Mouse (Mus musculus): ENCODE data around the gene Prkce. TPM values are rescaled to one million over a fixed set of nuclear protein-coding genes. Genes with fewer than 3 reads are reported as not detected.

Prkce gene
- polyA plus RNA-seq, 1 experiment, result 9.6 TPM

DNA sequence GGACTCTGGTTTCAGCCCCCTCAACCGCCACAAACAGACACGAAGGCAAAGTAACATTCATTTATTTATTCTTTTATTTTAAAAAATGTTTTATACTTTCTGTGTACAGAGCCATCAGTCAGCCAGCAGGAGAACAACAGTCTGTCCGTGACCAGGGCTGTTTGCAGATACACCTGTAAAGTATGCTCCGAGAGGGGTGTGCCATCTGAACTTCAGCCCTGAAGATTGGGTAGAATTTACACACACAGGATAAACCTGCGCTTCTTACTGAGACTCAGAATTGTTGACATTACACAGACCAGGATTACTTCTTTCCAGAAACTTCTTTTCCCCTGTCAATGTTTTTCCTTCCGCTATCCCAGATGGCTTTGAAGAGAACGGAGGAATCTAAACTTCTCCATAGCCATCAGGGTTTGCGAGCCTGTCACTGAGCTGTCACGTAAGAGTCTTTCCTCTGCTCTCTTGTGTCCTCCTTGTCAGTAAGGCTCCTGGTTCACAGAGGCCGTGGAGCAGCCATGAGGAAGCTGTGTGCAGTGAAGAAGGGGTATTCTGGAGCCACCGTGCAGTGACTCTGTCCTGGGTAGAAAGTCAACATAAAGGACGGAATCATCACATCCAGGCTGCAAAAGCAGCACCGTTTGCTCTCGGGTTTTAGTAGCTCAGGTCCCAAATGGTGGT lies 286.2 kb downstream of the Prkce start:
- H3K4me1 ChIP-seq (ENCODE audit: control insufficient read depth, insufficient read depth, low read length), result peaks cover 6% of the 10 kb centered on the region; the same call in 1 of the 2 replicates
- no peak overlapping the region for H3K4me3 ChIP-seq (ENCODE audit: insufficient read depth, low read length)
- TF ChIP-seq POLR2A (IDR thresholded peaks at IDR 0.05; ENCODE audit: low read depth, low read length), result no peak
- TF ChIP-seq CTCF (IDR thresholded peaks at IDR 0.05; ENCODE audit: borderline replicate concordance, insufficient read depth, low read length), result no peak
- H3K27ac ChIP-seq (ENCODE audit: insufficient read depth, low read length), result no peak overlapping the region

DNA sequence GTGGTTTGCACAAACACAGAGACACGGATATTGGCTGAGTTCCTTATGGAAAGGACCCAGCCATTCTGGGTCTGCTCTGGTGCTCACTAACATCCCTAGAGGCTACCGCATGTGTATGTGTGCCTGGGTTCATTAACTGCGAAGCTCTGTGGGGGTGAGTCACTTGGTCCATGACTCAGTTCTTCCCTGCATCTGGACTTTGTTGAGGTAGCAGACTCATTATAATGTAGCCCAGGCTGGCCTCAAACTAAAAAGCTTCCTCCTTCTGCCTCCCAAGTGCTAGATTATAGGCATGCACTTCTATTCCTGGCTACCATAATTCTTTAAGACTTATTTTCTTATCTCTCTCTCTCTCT lies 286.7 kb downstream of the Prkce start:
- Histone ChIP-seq H3K4me3 (ENCODE audit: insufficient read depth, low read length) (no peak overlapping the region), H3K27ac (ENCODE audit: insufficient read depth, low read length) (no peak overlapping the region), H3K4me1 (ENCODE audit: control insufficient read depth, insufficient read depth, low read length) (peaks cover 6% of the 10 kb centered on the region; the same call in 1 of the 2 replicates)
- no peak for TF ChIP-seq POLR2A (IDR thresholded peaks at IDR 0.05; ENCODE audit: low read depth, low read length)
- no peak for TF ChIP-seq CTCF (IDR thresholded peaks at IDR 0.05; ENCODE audit: borderline replicate concordance, insufficient read depth, low read length)

DNA sequence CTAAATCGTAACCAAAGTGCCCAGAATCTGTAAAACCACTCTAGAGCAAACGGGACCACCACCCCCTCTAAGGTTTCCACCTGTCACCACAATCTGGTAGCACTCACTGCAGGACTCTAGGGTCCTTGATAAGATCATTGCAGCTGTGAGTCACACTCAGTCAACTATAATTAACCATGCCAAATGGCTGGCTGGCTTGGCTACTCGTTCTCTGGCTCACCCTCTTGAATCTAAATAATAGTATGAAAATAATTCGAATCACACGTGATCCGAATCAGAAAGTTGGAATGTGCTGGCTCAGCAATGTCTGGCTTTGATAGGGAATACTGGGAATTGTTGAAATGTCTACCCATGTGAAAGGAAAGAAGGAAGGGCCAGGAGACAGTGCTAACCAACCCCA lies 288.9 kb downstream of the Prkce start:
- H3K4me1 ChIP-seq (ENCODE audit: control insufficient read depth, insufficient read depth, low read length), result peaks cover 6% of the 10 kb centered on the region; the same call in 1 of the 2 replicates
- H3K27ac ChIP-seq (ENCODE audit: insufficient read depth, low read length), result no peak overlapping the region
- TF ChIP-seq POLR2A (IDR thresholded peaks at IDR 0.05; ENCODE audit: low read depth, low read length), result no peak
- no peak for TF ChIP-seq CTCF (IDR thresholded peaks at IDR 0.05; ENCODE audit: borderline replicate concordance, insufficient read depth, low read length)
- H3K4me3 ChIP-seq (ENCODE audit: insufficient read depth, low read length), result no peak overlapping the region

DNA sequence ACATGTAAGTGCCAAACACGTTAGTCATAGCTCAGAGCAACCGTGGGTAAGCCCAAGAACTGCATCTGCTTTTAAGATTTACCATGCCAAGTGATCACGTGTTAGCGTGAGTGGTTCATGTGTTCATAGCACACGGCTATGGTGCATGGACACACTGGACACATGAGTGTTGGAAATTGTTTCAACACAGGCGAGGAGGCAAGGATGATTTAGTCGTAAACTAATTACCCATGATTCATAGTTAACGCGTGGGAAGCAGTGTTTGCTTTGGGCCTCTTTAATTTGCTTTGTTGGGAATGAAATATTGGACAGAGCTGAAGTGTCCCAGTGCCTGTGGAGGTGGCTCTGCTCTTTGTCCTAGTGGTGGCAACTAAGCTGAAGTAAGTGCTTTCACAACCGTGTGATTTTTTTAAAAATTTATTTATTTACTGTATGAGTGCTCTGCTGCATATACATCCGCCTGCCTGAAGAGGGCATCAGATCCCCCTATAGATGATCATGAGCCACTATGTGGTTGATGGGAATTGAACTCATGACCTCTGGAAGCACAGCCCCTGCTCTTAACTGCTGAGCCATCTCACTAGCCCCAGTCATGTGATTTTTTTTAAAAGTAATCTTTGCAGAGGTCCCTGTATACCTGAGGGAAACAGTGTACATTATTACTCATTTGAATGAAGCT lies 290.9 kb downstream of the Prkce start:
- Histone ChIP-seq H3K4me3 (ENCODE audit: insufficient read depth, low read length) (no peak overlapping the region), H3K4me1 (ENCODE audit: control insufficient read depth, insufficient read depth, low read length) (peaks cover 6% of the 10 kb centered on the region; the same call in 1 of the 2 replicates), H3K27ac (ENCODE audit: insufficient read depth, low read length) (no peak overlapping the region)
- no peak for TF ChIP-seq POLR2A (IDR thresholded peaks at IDR 0.05; ENCODE audit: low read depth, low read length)
- no peak for TF ChIP-seq CTCF (IDR thresholded peaks at IDR 0.05; ENCODE audit: borderline replicate concordance, insufficient read depth, low read length)

DNA sequence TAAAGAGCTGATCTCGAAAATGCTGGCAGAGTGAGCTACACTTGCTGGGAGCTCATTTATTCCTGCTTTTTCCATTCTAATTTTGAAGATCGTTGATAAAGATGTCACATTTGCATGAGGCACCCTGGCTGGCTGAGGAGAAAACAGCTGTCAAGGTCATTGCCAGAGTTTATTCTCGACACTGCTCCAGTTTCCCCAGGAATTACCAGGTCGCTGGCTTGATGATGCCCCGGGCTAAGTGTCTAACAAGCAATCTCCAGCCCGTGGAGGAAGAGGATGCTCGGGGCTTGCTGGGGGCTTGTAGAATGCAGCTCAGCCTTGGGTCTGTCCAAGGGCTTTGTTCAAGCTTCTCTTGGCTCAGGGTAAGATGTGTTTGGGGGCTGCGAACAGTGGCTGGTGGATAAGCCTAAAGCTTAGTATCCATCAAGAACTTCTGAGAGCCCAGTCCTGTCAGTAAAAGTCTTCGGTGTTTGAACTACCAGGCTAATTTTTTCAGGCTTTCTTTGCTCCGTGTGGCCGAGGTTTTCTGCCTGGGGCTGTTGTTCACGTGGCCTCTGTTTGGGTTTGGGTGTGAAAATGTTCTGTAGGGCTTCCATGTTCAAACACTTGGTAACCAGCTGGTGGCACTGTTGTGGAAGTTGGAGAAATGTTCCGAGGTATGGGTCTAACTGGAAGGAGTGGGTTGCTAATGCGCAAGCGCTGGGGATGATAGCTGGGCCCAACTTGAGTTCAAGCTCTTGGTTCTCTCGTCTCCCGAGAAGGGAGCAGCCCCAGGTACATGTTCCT lies 293.3 kb downstream of the Prkce start:
- no peak for TF ChIP-seq CTCF (IDR thresholded peaks at IDR 0.05; ENCODE audit: borderline replicate concordance, insufficient read depth, low read length)
- no peak for TF ChIP-seq POLR2A (IDR thresholded peaks at IDR 0.05; ENCODE audit: low read depth, low read length)
- no peak overlapping the region for H3K4me3 ChIP-seq (ENCODE audit: insufficient read depth, low read length)
- H3K4me1 ChIP-seq (ENCODE audit: control insufficient read depth, insufficient read depth, low read length), result peaks cover 6% of the 10 kb centered on the region; the same call in 1 of the 2 replicates
- H3K27ac ChIP-seq (ENCODE audit: insufficient read depth, low read length), result no peak overlapping the region

DNA sequence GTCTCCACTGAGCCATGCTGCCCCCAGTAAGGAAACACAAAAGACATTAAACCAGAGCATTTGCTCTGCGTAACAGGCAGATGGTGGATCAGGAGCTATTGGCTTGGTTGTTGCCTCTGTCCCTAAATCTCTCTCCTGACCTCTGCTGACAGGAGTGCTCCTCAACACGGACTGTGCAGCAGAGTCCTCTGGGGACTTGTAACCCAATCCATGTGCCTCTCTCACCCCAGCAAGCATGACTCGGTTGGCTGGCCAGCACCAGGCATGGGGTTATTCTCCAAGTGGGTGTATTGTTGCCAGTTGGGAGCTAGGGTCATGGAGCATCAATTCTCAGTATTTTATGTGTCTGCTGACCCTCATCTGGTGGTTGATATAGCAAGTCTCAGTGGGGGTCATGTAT lies 295.8 kb downstream of the Prkce start:
- Histone ChIP-seq H3K27ac (ENCODE audit: insufficient read depth, low read length) (no peak overlapping the region), H3K4me3 (ENCODE audit: insufficient read depth, low read length) (no peak overlapping the region), H3K4me1 (ENCODE audit: control insufficient read depth, insufficient read depth, low read length) (no peaks in the 10 kb centered on the region)
- TF ChIP-seq CTCF (IDR thresholded peaks at IDR 0.05; ENCODE audit: borderline replicate concordance, insufficient read depth, low read length), result no peak
- no peak for TF ChIP-seq POLR2A (IDR thresholded peaks at IDR 0.05; ENCODE audit: low read depth, low read length)

DNA sequence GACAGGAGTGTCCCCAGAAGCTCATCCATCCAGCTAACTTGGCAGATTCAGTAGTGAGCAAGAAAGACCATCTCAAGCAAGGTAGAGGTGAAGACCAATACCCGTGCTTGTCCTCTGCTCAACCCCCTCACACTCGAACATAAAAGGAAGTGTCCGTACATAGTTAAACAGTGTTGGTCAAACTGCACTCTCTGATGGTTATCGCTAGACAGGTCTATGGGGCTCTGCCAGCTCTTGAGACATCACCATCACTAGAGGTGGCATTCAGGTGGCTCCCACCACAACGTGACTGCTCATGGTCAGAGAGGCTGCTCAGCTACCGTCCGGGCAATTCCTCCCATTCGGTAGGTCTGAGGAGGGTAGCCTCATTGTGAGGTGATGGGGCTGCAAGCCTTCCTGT lies 296.6 kb downstream of the Prkce start:
- Histone ChIP-seq H3K4me1 (ENCODE audit: control insufficient read depth, insufficient read depth, low read length) (no peaks in the 10 kb centered on the region), H3K4me3 (ENCODE audit: insufficient read depth, low read length) (no peak overlapping the region), H3K27ac (ENCODE audit: insufficient read depth, low read length) (no peak overlapping the region)
- TF ChIP-seq POLR2A (IDR thresholded peaks at IDR 0.05; ENCODE audit: low read depth, low read length) (no peak), CTCF (IDR thresholded peaks at IDR 0.05; ENCODE audit: borderline replicate concordance, insufficient read depth, low read length) (no peak)

DNA sequence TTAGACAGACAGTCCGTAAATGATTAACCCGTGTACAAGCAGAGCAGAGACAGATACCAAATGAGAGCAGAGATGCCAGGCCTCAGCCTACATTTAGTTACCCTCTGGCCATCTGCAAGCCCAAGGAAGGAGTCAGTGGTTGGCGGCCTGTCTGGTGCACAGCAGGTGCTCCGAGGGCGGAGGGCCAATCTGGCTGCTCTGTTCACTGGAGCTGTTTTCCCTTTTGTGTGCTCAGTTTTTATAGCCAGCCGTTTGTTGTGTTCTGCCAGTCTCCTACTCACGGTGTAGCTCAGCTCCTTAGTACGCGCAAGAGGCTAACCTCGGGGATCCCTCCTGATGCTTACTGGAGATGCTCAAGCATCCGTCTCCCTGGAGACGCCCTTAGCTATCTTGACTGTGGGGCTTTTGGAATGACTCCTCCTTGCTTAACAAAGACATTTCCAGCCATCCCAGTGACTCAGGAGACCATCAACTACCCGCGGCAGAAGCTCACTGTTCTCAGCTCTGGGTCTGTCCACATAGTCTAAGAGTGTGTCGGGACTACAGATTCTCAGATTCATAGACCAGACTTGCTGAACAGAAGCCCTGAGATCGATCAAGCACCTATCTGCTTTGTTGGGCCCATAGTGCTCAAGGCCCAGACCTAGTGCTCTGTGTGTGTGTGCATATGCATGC lies 297.2 kb downstream of the Prkce start:
- TF ChIP-seq POLR2A (IDR thresholded peaks at IDR 0.05; ENCODE audit: low read depth, low read length), result no peak
- no peak for TF ChIP-seq CTCF (IDR thresholded peaks at IDR 0.05; ENCODE audit: borderline replicate concordance, insufficient read depth, low read length)
- Histone ChIP-seq H3K27ac (ENCODE audit: insufficient read depth, low read length) (no peak overlapping the region), H3K4me3 (ENCODE audit: insufficient read depth, low read length) (no peak overlapping the region), H3K4me1 (ENCODE audit: control insufficient read depth, insufficient read depth, low read length) (no peaks in the 10 kb centered on the region)

DNA sequence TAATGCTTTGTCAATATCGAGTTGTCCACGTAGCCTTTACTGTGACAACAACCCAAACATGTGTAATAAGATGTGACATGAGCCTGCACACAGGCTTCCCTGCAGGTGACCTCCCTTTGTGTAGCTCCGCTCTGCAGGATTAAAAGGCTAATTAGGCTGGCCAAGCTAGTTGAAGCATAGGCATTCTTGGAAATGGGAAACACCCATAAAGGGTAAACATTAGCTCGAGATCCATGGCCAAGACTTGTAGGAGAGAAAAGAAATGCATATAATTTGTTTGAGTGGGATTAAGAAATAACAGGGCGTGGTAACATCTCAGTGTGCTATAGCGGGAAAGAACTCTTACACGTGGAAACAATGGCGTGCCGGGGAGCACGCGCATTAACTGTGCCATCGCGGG lies 298.3 kb downstream of the Prkce start:
- no peak overlapping the region for H3K27ac ChIP-seq (ENCODE audit: insufficient read depth, low read length)
- H3K4me1 ChIP-seq (ENCODE audit: control insufficient read depth, insufficient read depth, low read length), result no peaks in the 10 kb centered on the region
- H3K4me3 ChIP-seq (ENCODE audit: insufficient read depth, low read length), result no peak overlapping the region
- TF ChIP-seq CTCF (IDR thresholded peaks at IDR 0.05; ENCODE audit: borderline replicate concordance, insufficient read depth, low read length) (no peak), POLR2A (IDR thresholded peaks at IDR 0.05; ENCODE audit: low read depth, low read length) (no peak)
